Mouse (Mus musculus) midbrain, embryonic 14.5 days (tissue): Measurements from ENCODE around the gene Smo. TPM values are rescaled to one million over a fixed set of nuclear protein-coding genes. Genes with fewer than 3 reads are reported as not detected.

Experiments used
- ATAC-seq: fragments of 200-750 bp; cut with Nextera tagmentation; 2 replicates; pipeline ENCODE4 v1.8.0; 2017; ENCODE audit warnings: moderate number of reproducible peaks, moderate library complexity; ENCODE audit not compliant: low FRiP score, low TSS enrichment
- DNase-seq: peaks from one replicate; pipeline ENCODE4 v3.0.0-alpha.2; 2015
- H3K27ac ChIP-seq: fragments of 300-500 bp; sonication (generic); replicated peaks from 2 replicates; pipeline ENCODE4 v1.5.1; 2014; ENCODE audit warnings: mild to moderate bottlenecking, low read depth, low read length, moderate library complexity
- H3K27me3 ChIP-seq: fragments of 300-500 bp; sonication (generic); 2 replicates; pipeline ENCODE4 v1.6.1; 2014; ENCODE audit warnings: low read length, control low read depth, mixed read lengths; ENCODE audit not compliant: control insufficient read depth, insufficient read depth
- H3K36me3 ChIP-seq: fragments of 300-500 bp; sonication (generic); 2 replicates; pipeline ENCODE4 v1.6.1; 2014; ENCODE audit warnings: low read length, control low read depth; ENCODE audit not compliant: control insufficient read depth, insufficient read depth
- H3K4me1 ChIP-seq: fragments of 300-500 bp; sonication (generic); 2 replicates; pipeline ENCODE4 v1.6.1; 2014; ENCODE audit warnings: mild to moderate bottlenecking, antibody characterized with exemption, low read length, control low read depth; ENCODE audit not compliant: control insufficient read depth, insufficient read depth
- H3K4me2 ChIP-seq: fragments of 300-500 bp; sonication (generic); 2 replicates; pipeline ENCODE4 v1.6.1; 2014; ENCODE audit warnings: mild to moderate bottlenecking, low read length, moderate library complexity
- H3K4me3 ChIP-seq: fragments of 300-500 bp; sonication (generic); replicated peaks from 2 replicates; pipeline ENCODE4 v1.5.1; 2014; ENCODE audit warnings: low read depth, low read length
- H3K9ac ChIP-seq: fragments of 300-500 bp; sonication (generic); replicated peaks from 2 replicates; pipeline ENCODE4 v1.6.1; 2014; ENCODE audit warnings: mild to moderate bottlenecking, low read length, moderate library complexity
- H3K9me3 ChIP-seq: fragments of 300-500 bp; sonication (generic); 2 replicates; pipeline ENCODE4 v1.6.1; 2016; ENCODE audit warnings: low read length, control low read depth, mixed read lengths; ENCODE audit not compliant: control insufficient read depth
- WGBS: fragments of 180-500 bp; shearing (Covaris S2); extraction: QIAGEN DNeasy Blood & Tissue Kit; methylation state at CpG from one replicate; pipeline ENCODE4 v1.1.7; 2014; 5-methylcytosine and 5-hydroxymethylcytosine counted together
- polyA plus RNA-seq: library from polyadenylated mRNA; unstranded; fragments of >200 nt; fragmentation: Nextera tagmentation; extraction: Ambion mirVana; gene quantifications from 2 replicates; pipeline ENCODE4 v1.2.1, GENCODE M21; 2014

Smo gene
- polyA plus RNA-seq, 1 experiment from 2014 or later = 14.4 TPM

GRCm38 (mm10) chr6:29774161-29774560 is 38.9 kb downstream of the Smo start:
- DNase-seq = no peak
- WGBS = 79% methylated on average over 1 of the region's 1 CpGs
- Histone ChIP-seq H3K27ac (no peak overlapping the region), H3K27me3 (no peaks in the 10 kb centered on the region), H3K4me1 (peaks cover 11% of the 10 kb centered on the region; the same call in 1 of the 2 replicates), H3K9ac (no peak overlapping the region), H3K4me2 (no peak overlapping the region), H3K9me3 (no peaks in the 10 kb centered on the region), H3K36me3 (no peaks in the 10 kb centered on the region), H3K4me3 (no peak overlapping the region)
- no peak for ATAC-seq

DNA sequence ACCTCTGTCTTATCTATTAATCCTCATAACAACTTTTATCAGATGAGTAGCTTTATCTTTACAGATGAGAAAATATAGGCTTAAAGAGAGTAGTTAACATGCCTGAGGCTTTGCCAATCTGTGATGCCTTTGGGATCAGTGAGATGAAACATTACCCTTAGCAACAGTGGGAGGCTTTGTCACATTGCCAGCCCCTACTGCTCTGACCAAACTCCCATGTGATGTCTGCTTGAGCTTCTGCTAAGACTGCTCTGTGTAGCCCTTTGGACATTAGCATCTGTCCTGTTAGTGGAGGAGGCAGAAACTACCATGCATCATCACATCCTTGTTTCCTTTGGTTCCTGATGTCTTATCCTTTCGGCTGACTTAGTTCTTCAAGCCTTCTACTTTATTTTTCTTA is 40.3 kb downstream of the Smo start:
- ATAC-seq (no peak), DNase-seq (peak; percentile 46)
- 90% methylated on average over 1 of the region's 1 CpGs for WGBS
- no peak overlapping the region for H3K9ac ChIP-seq
- no peak overlapping the region for H3K4me2 ChIP-seq
- H3K27me3 ChIP-seq = no peaks in the 10 kb centered on the region
- no peak overlapping the region for H3K4me3 ChIP-seq
- 0 out of 2 replicates have a peak, but pooled peaks cover 2% of the 10 kb centered on the region for H3K4me1 ChIP-seq
- H3K36me3 ChIP-seq = no peaks in the 10 kb centered on the region
- H3K9me3 ChIP-seq = no peaks in the 10 kb centered on the region
- no peak overlapping the region for H3K27ac ChIP-seq

DNA sequence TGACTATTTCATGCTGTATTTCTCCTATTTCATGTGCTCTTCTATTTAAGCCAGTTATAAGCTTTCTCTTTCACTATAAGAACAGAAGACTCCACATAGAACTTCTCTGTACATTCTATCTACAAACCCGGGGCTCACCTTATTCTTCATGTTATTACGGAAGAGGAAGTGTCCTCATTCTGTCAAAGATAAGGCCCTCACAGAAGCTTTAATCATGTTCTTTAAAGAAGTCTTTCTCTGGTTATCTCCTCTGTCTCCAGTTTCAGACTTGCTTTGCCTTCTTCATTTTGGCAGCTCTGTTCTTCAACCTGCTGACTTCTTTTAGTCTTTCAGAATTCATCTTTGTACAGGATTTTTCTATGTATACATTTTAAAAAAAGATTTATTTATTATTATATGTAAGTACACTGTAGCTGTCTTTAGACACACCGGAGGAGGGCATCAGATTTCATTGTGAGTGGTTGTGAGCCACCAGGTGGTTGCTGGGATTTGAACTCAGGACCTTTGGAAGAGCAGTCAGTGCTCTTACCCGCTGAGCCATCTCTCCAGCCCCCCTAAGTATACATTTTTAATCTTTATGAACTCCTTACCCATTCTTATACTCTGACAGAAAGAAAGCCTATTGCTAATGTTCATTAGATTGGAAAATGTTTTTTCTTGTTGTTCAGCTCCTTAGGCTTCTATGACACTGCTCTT is 41.4 kb downstream of the Smo start:
- ATAC-seq = no peak

DNA sequence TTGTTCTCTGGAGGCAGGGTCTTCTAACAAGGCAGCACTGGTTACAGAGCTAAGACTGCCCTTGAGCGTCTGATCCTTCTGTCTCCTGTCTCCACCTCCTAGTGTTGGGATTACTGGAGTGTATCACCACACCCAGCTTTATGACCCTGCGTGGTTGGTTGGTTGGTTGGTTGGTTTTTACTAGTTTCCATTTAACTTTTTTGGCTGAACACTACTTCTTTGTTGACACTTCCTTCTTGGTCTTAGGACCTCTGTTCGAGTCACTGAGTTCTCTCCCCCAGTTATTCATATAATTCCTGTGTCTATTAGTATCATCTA is 41.9 kb downstream of the Smo start:
- DNase-seq (no peak), ATAC-seq (no peak)
- Histone ChIP-seq H3K36me3 (no peaks in the 10 kb centered on the region), H3K9ac (no peak overlapping the region), H3K27me3 (no peaks in the 10 kb centered on the region), H3K4me1 (0 out of 2 replicates have a peak, but pooled peaks cover 2% of the 10 kb centered on the region), H3K9me3 (no peaks in the 10 kb centered on the region), H3K27ac (no peak overlapping the region), H3K4me2 (no peak overlapping the region), H3K4me3 (no peak overlapping the region)
- WGBS = 76% methylated on average over 3 of the region's 3 CpGs

More for the DNA sequence above, 41.4 kb downstream of the Smo start:
- WGBS = 93% methylated on average over 4 of the region's 4 CpGs
- no peak for DNase-seq
- Histone ChIP-seq H3K36me3 (no peaks in the 10 kb centered on the region), H3K4me1 (0 out of 2 replicates have a peak, but pooled peaks cover 2% of the 10 kb centered on the region), H3K9me3 (no peaks in the 10 kb centered on the region), H3K4me3 (no peak overlapping the region), H3K4me2 (no peak overlapping the region), H3K27ac (no peak overlapping the region), H3K9ac (no peak overlapping the region), H3K27me3 (no peaks in the 10 kb centered on the region)

DNA sequence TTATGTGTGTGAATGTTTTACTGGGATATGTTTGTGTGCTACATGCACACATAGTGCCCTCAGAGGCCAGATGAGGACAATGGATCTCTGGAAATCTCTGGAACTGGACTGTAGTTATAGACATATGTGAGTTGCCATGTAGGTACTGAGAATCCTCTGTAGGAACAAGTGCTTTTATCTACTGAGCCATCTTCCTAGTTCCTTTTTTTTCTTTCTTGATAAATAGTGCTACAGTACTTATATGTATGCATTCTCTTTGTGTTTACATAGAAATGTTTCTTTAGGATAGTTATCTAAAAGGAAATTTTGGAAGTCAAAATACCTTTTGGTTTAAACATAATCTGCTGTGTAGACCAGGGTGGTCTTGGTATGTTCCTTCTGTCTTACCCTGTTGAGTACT is 44.8 kb downstream of the Smo start:
- ATAC-seq (no peak), DNase-seq (no peak)
- Histone ChIP-seq H3K4me2 (no peak overlapping the region), H3K36me3 (no peaks in the 10 kb centered on the region), H3K27me3 (no peaks in the 10 kb centered on the region), H3K9me3 (no peaks in the 10 kb centered on the region), H3K4me1 (0 out of 2 replicates have a peak, but pooled peaks cover 2% of the 10 kb centered on the region), H3K27ac (no peak overlapping the region), H3K9ac (no peak overlapping the region), H3K4me3 (no peak overlapping the region)

DNA sequence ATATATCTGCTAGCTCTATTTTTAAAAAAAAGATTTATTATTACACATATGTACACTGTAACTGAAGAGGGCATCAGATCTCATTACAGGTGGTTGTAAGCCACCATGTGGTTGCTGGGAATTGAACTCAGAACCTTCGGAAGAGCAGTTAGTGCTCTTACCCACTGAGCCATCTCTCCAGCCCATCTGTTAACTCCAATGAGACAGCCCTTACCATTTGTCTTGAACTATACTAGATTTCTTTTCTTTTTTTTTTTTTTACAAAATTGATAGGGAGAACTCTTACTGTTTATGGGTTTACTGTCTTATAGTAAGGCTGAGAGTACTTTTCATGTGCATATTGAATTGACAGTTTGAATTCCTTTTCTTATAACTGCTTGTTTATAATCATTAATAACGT is 45.3 kb downstream of the Smo start:
- ATAC-seq (no peak), DNase-seq (no peak)
- H3K9me3 ChIP-seq = no peaks in the 10 kb centered on the region
- H3K4me2 ChIP-seq = no peak overlapping the region
- H3K4me3 ChIP-seq = no peak overlapping the region
- H3K36me3 ChIP-seq = no peaks in the 10 kb centered on the region
- H3K4me1 ChIP-seq = 0 out of 2 replicates have a peak, but pooled peaks cover 1% of the 10 kb centered on the region
- H3K9ac ChIP-seq = no peak overlapping the region
- no peaks in the 10 kb centered on the region for H3K27me3 ChIP-seq
- no peak overlapping the region for H3K27ac ChIP-seq
- 99% methylated on average over 2 of the region's 2 CpGs for WGBS

GRCm38 (mm10) chr6:29782239-29782638 is 46.9 kb downstream of the Smo start:
- H3K9ac ChIP-seq = no peak overlapping the region
- DNase-seq = no peak
- no peak for ATAC-seq
- 61% methylated on average over 1 of the region's 1 CpGs for WGBS
- no peak overlapping the region for H3K27ac ChIP-seq
- no peaks in the 10 kb centered on the region for H3K27me3 ChIP-seq
- no peaks in the 10 kb centered on the region for H3K36me3 ChIP-seq
- H3K4me3 ChIP-seq = no peak overlapping the region
- no peaks in the 10 kb centered on the region for H3K9me3 ChIP-seq
- H3K4me2 ChIP-seq = no peak overlapping the region
- H3K4me1 ChIP-seq = no peaks in the 10 kb centered on the region

DNA sequence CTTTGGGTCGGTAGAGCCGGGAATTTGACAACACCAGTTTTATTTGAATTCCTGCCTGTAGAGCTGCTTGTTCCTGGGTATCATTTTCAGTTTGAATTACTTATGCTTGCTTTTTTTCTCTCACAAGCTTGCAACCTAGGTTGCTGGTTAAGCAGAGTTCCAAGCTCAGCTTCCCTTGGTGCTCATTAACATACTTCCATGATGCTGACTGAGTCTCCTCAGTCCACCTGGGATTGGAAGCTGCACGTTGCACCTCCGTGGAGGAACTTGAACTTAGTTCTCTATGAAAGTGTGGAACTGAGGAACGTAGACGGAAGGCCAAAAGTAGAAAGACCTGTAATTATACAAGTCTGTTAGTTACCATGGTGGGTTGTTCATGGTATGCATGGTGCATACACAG is 48.7 kb downstream of the Smo start:
- Histone ChIP-seq H3K27ac (no peak overlapping the region), H3K4me3 (no peak overlapping the region), H3K9ac (no peak overlapping the region), H3K27me3 (no peaks in the 10 kb centered on the region), H3K9me3 (no peaks in the 10 kb centered on the region), H3K36me3 (no peaks in the 10 kb centered on the region), H3K4me1 (peaks cover 4% of the 10 kb centered on the region; the same call in 1 of the 2 replicates), H3K4me2 (no peak overlapping the region)
- 90% methylated on average over 6 of the region's 6 CpGs for WGBS
- DNase-seq (no peak), ATAC-seq (no peak)

DNA sequence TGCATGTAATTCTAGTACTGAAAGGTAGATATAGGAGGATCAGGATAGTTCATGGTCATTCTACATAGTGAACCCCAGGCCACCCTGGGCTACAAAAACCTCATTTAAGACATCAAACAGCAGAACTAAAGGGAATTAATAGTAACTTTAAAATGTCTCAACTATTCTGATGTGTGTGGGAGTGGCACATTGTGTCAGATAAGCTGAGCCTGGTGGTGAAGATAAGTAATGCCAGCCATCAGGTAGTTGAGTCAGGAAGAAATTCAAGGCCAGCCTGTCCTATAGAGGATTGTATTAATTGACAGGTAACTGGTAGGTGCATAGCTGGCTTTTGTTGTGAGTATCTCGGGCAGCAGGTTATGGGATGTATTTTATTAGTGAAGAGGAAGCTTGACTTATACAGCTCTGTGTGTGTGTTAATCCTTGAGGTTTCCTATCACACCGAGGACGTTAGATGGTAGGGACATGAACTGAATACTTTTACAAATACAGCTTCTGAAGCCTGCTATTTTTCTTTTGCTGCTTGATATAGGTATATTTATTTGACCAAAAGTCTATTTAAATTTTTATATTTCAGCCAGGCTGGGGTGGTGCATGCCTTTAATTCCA is 49.2 kb downstream of the Smo start:
- ATAC-seq (no peak), DNase-seq (no peak)
- H3K9me3 ChIP-seq = no peaks in the 10 kb centered on the region
- H3K4me2 ChIP-seq = no peak overlapping the region
- H3K9ac ChIP-seq = no peak overlapping the region
- H3K4me1 ChIP-seq = peaks cover 6% of the 10 kb centered on the region; the same call in 1 of the 2 replicates
- no peak overlapping the region for H3K27ac ChIP-seq
- no peaks in the 10 kb centered on the region for H3K27me3 ChIP-seq
- H3K4me3 ChIP-seq = no peak overlapping the region
- WGBS = 91% methylated on average over 3 of the region's 3 CpGs
- H3K36me3 ChIP-seq = no peaks in the 10 kb centered on the region
